14 mouse cellular contexts compared by ENCODE assay signal in the genomic region with DNA sequence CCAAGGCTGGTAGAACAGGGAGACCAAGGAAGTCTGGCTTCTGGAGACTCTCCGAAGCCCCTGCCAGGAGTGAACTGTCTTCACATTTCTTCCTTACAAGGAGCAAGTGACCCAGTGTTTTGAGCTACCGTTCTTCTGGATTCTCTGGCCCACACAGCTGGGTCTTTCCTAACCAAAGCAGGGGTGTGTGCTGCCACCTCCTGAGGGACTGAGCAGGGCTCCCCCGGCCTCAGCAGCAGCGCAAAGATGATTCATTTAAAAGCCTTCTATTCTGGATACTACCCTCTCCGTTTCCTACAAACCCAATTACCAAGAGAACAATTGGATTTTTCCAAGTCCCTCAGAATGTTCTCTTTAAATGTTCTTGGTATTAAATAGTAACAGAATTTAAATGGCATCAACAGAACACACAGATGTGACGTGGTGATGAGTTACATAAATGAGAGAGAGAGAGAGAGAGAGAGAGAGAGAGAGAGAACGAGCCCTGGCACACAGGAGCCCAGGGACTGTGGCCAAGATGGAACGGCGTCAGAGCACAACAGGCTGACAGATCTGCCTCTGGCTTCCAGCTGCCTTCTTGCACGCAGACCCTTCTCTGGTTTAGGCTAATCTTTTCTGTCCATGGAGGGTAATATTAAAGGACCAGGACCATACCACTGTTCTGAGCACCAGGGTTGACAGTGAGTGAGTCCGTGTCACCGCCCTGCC.
A peak's percentile ranks its signal among the peaks of the same experiment; 100 is the strongest.
DNase-seq lines count a peak whose midpoint lies in the region; ATAC-seq and TF ChIP-seq lines count a peak whose summit lies in the region.
"Had no signal": no experiment of that assay in that cellular context is flagged by ENCODE, and none has a peak within 500 bp of the region (broad histone marks: within the 10 kb centered on the region; RNA-seq: fewer than 3 reads in every experiment).

No protein-coding gene starts in this region.

- no peaks in the 10 kb centered on the region for H3K9me3 ChIP-seq in forebrain, postnatal 0 days (ENCODE audit: low read length)
- H3K9me3 ChIP-seq in forebrain, embryonic 11.5 days (ENCODE audit: control insufficient read depth, low read length), result no peaks in the 10 kb centered on the region
- H3K9me3 ChIP-seq: forebrain, embryonic 15.5 days; neural tube, embryonic 13.5 days had no signal

- no peak overlapping the region for H3K9ac ChIP-seq in forebrain, postnatal 0 days
- H3K9ac ChIP-seq in forebrain, embryonic 11.5 days (ENCODE audit: low read length), result no peak overlapping the region
- H3K9ac ChIP-seq: forebrain, embryonic 15.5 days; hindbrain, embryonic 14.5 days; liver, postnatal 0 days; neural tube, embryonic 13.5 days had no signal

- 0 out of 2 replicates have a peak, but pooled peaks cover 5% of the 10 kb centered on the region for H3K4me1 ChIP-seq in forebrain, postnatal 0 days (ENCODE audit: insufficient read depth)
- H3K4me1 ChIP-seq in forebrain, embryonic 11.5 days (replicated peaks; ENCODE audit: control insufficient read depth, insufficient read depth, low read length), result no peaks in the 10 kb centered on the region

- no peak overlapping the region for H3K27ac ChIP-seq in forebrain, postnatal 0 days (ENCODE audit: low read depth, low read length)
- H3K27ac ChIP-seq in forebrain, embryonic 11.5 days (ENCODE audit: low read depth, low read length), result no peak overlapping the region
- H3K27ac ChIP-seq: forebrain, embryonic 15.5 days; hindbrain, embryonic 14.5 days; neural tube, embryonic 13.5 days had no signal

- H3K4me3 ChIP-seq in forebrain, postnatal 0 days (ENCODE audit: low read depth, low read length), result no peak overlapping the region
- no peak overlapping the region for H3K4me3 ChIP-seq in forebrain, embryonic 11.5 days (ENCODE audit: low read depth, low read length)
- H3K4me3 ChIP-seq: forebrain, embryonic 15.5 days; neural tube, embryonic 13.5 days had no signal

- H3K27me3 ChIP-seq in forebrain, postnatal 0 days (ENCODE audit: insufficient read depth, low read length), result no peaks in the 10 kb centered on the region
- no peaks in the 10 kb centered on the region for H3K27me3 ChIP-seq in forebrain, embryonic 11.5 days (ENCODE audit: control insufficient read depth, insufficient read depth, low read length)
- H3K27me3 ChIP-seq: forebrain, embryonic 15.5 days; neural tube, embryonic 13.5 days had no signal

- peak; percentile 42; the same call in 1 of the 2 replicates for ATAC-seq in forebrain, postnatal 0 days
- ATAC-seq in forebrain, embryonic 11.5 days (replicated peaks; ENCODE audit: low FRiP score), result no peak
- ATAC-seq: CD4-positive, CD25-positive, alpha-beta regulatory T cell, adult 4 months; forebrain, embryonic 15.5 days; liver, postnatal 0 days had no signal

- no peak overlapping the region for H3K4me2 ChIP-seq in forebrain, postnatal 0 days (ENCODE audit: low read depth)
- H3K4me2 ChIP-seq in forebrain, embryonic 11.5 days (ENCODE audit: low read depth, low read length, severe bottlenecking), result no peak overlapping the region
- H3K4me2 ChIP-seq: forebrain, embryonic 15.5 days; hindbrain, embryonic 14.5 days; neural tube, embryonic 13.5 days had no signal

- WGBS in forebrain, postnatal 0 days, result 48% methylated on average over 12 of the region's 12 CpGs
- 83% methylated on average over 12 of the region's 12 CpGs for WGBS in forebrain, embryonic 11.5 days

- no peaks in the 10 kb centered on the region for H3K36me3 ChIP-seq in forebrain, postnatal 0 days (ENCODE audit: insufficient read depth)
- no peaks in the 10 kb centered on the region for H3K36me3 ChIP-seq in forebrain, embryonic 11.5 days (ENCODE audit: control insufficient read depth, insufficient read depth, low read length)
- H3K36me3 ChIP-seq: forebrain, embryonic 15.5 days; neural tube, embryonic 13.5 days had no signal

- no peak for TF ChIP-seq CTCF in forebrain, postnatal 0 days (IDR thresholded peaks at IDR 0.05; ENCODE audit: low read depth)

- DNase-seq in forebrain, postnatal 0 days, result peak; percentile 61
- no peak for DNase-seq in forebrain, embryonic 11.5 days (ENCODE audit: low spot score)
- DNase-seq in 3134 (ENCODE audit: extremely low read depth, insufficient read length, low spot score), result peak; percentile 39
- DNase-seq in heart, postnatal 4 days, result peak; percentile 37
- peak; percentile 9 for DNase-seq in lung, postnatal 25 days (ENCODE audit: low spot score)
- DNase-seq in kidney, postnatal 10 days, result no peak
- no peak for DNase-seq in cerebellum, adult 9-11 months
- no peak for DNase-seq in natural killer cell, adult 2 months (ENCODE audit: low spot score in 2 of 2)
- DNase-seq: kidney, postnatal 4 days; liver, postnatal 0 days had no signal

Comparison
In these comparisons a context has a peak if more than half of its experiments do, and no peak if none do; other contexts are left out.
1. DNase-seq: peak in forebrain, postnatal 0 days (single experiment), 3134 (single experiment), heart, postnatal 4 days (single experiment) and lung, postnatal 25 days (single experiment); none in forebrain, embryonic 11.5 days (single experiment), kidney, postnatal 10 days (single experiment), cerebellum, adult 9-11 months (single experiment) and natural killer cell, adult 2 months (0 of 2).